Mouse (Mus musculus) skeletal muscle tissue, adult 2 months (tissue): Measurements from ENCODE around the gene Twf2.

Experiments used
- DNase-seq: peaks from one replicate; pipeline ENCODE4 v3.0.0-alpha.2; 2012; ENCODE audit warnings: low read depth, low spot score

The Twf2 gene

GRCm38 (mm10) chr9:106237401-106237800, 34.5 kb downstream of the Twf2 start:
- DNase-seq: no peak

DNA sequence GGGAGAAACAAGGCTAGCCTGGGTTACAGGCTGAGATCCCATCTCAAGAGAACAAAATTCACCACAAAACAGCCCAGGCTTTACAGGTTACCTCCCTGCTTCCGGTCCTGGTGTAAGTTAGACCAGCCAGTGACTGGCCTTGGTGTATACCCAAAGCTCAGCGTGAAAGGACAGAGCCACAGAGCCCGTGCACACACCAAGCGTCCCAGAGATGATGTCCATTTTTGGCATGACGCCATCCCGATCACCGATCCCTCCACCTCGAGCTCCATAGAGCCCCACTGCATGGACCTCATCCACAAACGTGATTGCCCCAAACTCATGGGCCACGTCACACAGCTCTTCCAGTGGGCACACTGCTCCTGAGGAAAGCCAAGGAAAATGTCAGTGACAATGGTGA, 35.0 kb downstream of the Twf2 start:
- DNase-seq: no peak

DNA sequence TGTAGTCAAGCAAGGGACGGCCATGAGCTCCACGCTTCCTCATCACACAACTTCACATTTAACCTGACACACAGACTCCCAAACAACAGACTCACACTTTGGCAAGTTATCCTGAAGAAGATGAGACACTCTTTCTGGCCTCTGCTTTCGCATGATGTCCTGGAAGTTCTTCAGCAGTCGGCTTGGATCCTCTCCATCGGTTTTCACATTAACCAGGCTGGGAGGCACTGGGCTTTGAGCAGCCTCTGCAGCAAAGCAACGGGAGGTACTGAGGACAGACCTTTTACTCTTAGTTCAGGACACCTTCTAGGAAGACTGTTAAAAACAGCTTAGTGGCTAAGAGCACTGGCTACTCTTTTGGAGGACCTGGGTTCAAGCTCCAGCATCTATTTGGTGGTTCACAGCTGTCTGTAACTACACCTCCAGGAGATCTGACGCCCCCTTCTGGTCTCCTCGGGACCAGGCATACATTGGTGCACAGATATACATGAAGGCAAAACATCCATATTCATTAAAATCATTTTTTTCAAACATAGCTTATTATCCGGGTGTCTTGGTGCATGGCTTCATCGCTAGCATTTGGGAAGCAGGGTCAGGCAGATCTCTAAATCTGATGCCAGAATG, 38.7 kb downstream of the Twf2 start:
- no peak for DNase-seq

DNA sequence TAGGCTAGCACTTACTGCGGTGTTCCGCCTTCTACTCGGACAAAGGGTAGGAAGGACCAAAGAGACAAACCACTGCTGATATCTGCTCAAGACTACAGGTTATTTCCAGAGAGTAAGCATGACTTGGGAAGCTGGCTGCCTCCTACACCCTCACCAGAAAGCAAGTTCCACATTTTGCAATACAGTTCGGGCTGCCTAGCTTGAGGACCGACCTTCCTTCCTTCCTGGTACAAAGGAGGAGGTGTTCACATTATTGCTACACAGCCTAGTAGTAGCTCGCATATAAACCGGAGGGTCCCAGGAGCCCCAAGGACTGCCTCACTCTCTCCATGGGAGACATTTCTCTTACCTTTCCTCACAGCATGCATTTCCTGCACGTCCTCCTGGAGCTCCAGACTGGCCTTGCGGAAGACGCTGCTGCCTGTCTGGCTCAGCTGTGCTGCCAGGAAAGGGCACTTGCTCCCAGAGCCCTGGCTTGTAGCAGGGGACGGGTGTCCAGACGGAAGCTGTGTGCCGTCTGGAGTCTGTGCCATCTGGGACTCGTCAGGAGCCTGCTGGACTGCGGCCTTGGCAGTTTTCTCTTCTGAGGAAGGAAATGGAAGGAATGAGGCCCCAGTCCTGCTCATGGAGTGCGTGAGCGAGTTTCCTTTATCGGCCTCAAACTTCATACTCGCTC, 40.0 kb downstream of the Twf2 start:
- no peak for DNase-seq

DNA sequence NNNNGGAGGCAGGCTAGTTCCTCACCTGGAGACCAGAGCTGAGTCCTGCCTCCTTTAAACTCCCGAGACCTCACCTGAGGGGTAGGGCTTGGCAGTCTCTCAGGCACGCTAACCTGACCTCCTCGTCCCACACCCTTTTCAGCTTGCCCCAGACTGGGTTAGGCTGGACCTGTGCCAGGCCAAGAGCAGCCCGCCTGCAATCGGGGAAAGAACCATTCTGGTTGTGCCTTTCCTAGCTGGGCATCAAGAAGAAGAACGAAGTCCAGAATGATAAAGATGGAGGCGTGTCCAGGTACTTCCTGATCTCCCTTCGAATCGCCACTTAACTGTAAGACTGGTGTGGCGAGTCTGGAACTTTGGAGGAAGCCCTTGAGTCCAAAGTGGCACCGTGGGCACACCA, 46.6 kb downstream of the Twf2 start:
- DNase-seq: no peak

DNA sequence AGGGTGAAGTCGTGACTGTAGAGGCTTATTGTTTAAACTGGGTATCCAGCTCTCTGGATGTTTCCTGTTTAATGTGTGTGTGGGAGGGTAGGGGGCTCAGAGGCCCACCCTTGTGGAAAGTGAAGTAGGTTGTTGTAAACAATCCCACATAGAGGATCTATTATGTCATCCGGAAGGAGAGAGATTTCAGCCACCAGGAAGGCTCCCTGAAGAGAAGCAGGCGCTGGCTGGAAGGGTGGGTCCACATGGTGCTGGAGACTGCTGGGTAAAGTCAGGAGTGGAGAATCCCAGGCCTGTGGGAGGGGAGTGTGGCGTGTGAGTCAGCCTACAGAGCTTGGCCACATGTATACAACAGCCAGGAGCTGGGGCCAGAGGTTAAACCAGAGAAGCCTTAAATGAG, 47.3 kb downstream of the Twf2 start:
- no peak for DNase-seq

- DNase-seq: no peak
Observed at GRCm38 (mm10) chr9:106251066-106251465, 48.2 kb downstream of the Twf2 start.

DNA sequence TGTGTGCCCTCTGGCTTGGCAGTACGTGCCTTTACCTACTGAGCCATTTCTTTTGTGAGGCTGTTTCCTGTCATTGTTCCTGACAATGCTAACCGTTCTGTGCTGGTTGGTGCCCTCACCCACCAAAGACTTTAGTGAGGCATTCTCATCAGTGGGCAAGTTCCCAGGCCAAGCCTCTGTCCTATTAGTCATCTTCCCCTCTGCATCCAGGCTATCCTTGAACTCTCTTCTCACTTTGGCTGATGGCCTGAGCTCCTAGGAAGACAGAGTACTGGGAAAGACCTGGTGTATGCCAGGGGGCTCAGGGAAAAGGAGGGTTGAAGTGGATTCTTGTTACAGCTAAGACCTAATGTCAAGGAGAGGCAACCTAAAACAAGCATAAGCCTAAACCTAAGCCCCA, 51.1 kb downstream of the Twf2 start:
- DNase-seq: no peak

DNA sequence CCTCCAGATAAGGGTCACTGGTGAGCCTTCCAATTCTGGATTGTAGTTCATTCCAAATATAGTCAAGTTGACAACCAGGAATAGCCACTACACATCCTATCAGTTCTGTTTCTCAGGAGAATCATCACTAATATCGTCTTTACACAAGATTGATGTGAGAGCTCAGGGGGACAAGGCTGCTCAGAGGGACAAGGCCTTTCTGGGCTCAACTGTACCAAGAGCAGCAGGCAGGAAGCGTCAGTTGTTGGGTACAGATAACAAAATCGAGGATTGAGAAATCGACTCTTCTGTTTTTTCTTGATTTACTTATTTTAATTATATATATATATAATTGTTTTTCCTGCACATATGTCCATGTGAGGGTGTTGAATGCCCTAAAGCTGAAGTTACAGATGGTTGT, 55.5 kb downstream of the Twf2 start:
- no peak for DNase-seq

- no peak for DNase-seq
Observed at GRCm38 (mm10) chr9:106258990-106259389, 56.1 kb downstream of the Twf2 start.

DNA sequence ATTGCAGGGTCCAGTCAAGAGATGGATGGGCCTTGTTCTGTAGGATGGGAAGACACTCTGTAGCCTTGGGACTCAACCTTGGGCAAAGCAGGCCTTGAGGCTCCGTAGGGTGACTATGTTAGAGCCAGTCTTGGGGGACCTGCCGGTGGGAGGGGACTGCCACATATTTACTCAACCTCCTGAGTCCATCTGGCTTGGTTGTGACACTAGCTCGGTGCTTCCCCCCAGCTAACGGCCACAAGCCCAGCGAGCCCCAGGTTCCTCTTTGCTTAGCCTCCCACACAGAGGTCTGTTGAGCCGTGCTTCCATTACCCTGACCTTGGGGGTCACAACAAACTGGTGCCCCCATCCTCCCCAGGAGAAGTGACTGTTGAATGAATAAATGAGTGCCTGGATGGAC, 58.1 kb downstream of the Twf2 start:
- no peak for DNase-seq

DNA sequence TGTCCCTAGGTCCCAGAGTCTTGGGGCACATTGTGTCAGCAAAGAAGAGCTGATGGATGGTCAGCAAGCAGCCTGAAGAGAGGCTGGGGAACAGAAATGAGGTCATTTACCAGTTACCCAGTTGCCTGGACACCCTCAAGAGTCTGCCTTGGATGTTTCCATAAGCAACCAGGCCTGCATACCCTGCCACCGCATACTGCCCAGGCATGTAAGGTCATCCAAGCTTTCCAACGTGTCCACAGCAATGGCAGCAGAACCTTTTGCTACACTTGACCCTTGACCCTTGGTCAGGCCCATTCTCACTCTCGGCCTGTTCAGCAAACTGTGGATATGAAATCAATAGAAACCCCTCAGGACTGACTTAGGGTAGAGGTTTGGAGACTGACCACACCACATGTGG, 58.6 kb downstream of the Twf2 start:
- DNase-seq: no peak

DNA sequence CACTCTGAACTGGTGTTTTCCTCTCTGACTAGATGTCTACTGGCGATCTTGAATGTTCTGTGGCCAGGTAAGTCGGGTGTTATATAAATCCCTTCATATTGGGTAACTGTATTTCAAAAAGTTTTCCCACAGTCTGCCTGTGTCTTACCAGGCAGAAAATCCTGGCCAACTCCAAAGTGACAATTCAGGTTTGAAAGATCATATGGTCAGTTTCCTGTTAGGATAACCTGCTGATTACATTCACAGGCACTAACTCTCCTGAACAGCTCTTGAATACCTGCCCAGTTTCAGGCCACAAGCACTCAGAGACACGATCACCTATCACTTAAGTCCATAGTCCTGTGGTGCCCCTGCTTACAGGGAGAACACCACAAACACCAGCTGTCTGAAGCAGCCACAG, 59.2 kb downstream of the Twf2 start:
- DNase-seq: no peak

GRCm38 (mm10) chr9:106263381-106263924, 60.5 kb downstream of the Twf2 start:
- DNase-seq: no peak
